Mouse (Mus musculus) liver, embryonic 11.5 days (tissue): Measurements from ENCODE around the gene 4930568D16Rik. TPM values are rescaled to one million over a fixed set of nuclear protein-coding genes. Genes with fewer than 3 reads are reported as not detected.

ENCODE experiments used
- ATAC-seq: fragments of 200-750 bp; cut with Nextera tagmentation; replicated peaks from 2 replicates; pipeline ENCODE4 v1.8.0; 2017; ENCODE audit warnings: moderate number of reproducible peaks, mild to moderate bottlenecking, moderate TSS enrichment, moderate library complexity; ENCODE audit not compliant: low FRiP score
- DNase-seq: peaks from one replicate; pipeline ENCODE4 v3.0.0-alpha.2; 2017; ENCODE audit warnings: low spot score
- H3K27ac ChIP-seq: fragments of 300-500 bp; sonication (generic); 2 replicates; pipeline ENCODE4 v1.5.1; 2014; ENCODE audit warnings: mild to moderate bottlenecking, low read depth, low read length, control low read depth
- H3K27me3 ChIP-seq: fragments of 300-500 bp; sonication (generic); replicated peaks from 2 replicates; pipeline ENCODE4 v1.6.1; 2014; ENCODE audit warnings: low read length, mixed read lengths; ENCODE audit not compliant: control insufficient read depth, insufficient read depth
- H3K36me3 ChIP-seq: fragments of 300-500 bp; sonication (generic); 2 replicates; pipeline ENCODE4 v1.6.1; 2014; ENCODE audit warnings: mild to moderate bottlenecking, low read length, moderate library complexity, mixed read lengths; ENCODE audit not compliant: control insufficient read depth, insufficient read depth
- H3K4me1 ChIP-seq: fragments of 300-500 bp; sonication (generic); replicated peaks from 2 replicates; pipeline ENCODE4 v1.6.1; 2014; ENCODE audit warnings: low read length, mixed read lengths; ENCODE audit not compliant: control insufficient read depth, insufficient read depth
- H3K4me2 ChIP-seq: fragments of 300-500 bp; sonication (generic); 2 replicates; pipeline ENCODE4 v1.6.1; 2014; ENCODE audit warnings: mild to moderate bottlenecking, control low read depth, moderate library complexity
- H3K4me3 ChIP-seq: fragments of 300-500 bp; sonication (generic); 2 replicates; pipeline ENCODE4 v1.5.1; 2014; ENCODE audit warnings: low read depth, low read length, control low read depth
- H3K9ac ChIP-seq: fragments of 300-500 bp; sonication (generic); 2 replicates; pipeline ENCODE4 v1.6.1; 2014; ENCODE audit warnings: low read depth, low read length, control low read depth
- H3K9me3 ChIP-seq: fragments of 300-500 bp; sonication (generic); 2 replicates; pipeline ENCODE4 v1.6.1; 2016; ENCODE audit warnings: low read length, inconsistent platforms, mixed read lengths; ENCODE audit not compliant: control insufficient read depth
- WGBS: fragments of 180-500 bp; shearing (Covaris S2); extraction: QIAGEN DNeasy Blood & Tissue Kit; methylation state at CpG from one replicate; pipeline ENCODE4 v1.1.7; 2014; 5-methylcytosine and 5-hydroxymethylcytosine counted together
- polyA plus RNA-seq: library from polyadenylated mRNA; unstranded; fragments of >200 nt; fragmentation: Nextera tagmentation; extraction: Ambion mirVana; gene quantifications from 2 replicates; pipeline ENCODE4 v1.2.1, GENCODE M21; 2014

The 4930568D16Rik gene
- polyA plus RNA-seq, 1 experiment from 2014 or later, result not detected

DNA sequence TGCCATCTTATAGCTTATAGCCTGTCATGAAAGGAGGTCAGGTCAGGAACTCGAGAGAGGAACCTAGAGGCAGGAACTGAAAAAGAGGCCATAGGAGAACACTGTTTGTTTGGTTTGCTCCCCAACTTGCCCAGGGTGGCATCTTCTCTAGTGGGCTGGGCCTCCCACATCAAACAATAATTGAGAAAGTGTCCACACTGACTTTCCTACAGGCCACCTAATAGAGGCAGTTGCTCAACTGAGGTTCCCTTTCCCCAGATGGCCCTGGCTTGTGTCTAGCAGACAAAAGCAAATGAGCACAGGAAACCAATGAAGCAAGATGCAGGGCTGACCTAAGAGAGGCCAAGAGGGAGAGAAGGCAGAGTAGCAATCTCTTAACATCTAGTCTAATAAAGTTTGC, 59.4 kb downstream of the 4930568D16Rik start:
- 53% methylated on average over 1 of the region's 1 CpGs for WGBS
- H3K9me3 ChIP-seq, result no peaks in the 10 kb centered on the region
- H3K9ac ChIP-seq, result no peak overlapping the region
- no peak overlapping the region for H3K4me3 ChIP-seq
- no peak overlapping the region for H3K4me2 ChIP-seq
- no peaks in the 10 kb centered on the region for H3K36me3 ChIP-seq
- H3K4me1 ChIP-seq, result no peaks in the 10 kb centered on the region
- no peaks in the 10 kb centered on the region for H3K27me3 ChIP-seq
- ATAC-seq (no peak), DNase-seq (no peak)
- H3K27ac ChIP-seq, result no peak overlapping the region

Other genes with a start within 250 kb of the 4930568D16Rik start
- 192 and 201 TPM in 2 replicates for gene Rab14, start 166.6 kb downstream of the 4930568D16Rik start, polyA plus RNA-seq
- gene Gsn, start 111.3 kb downstream of the 4930568D16Rik start, polyA plus RNA-seq, result 76.4 and 85.4 TPM in 2 replicates
- 87.7 and 97.0 TPM in 2 replicates for gene Stom, start 30.8 kb downstream of the 4930568D16Rik start, polyA plus RNA-seq
- not detected in 2 replicates for gene 4930402F06Rik, start 29.4 kb upstream of the 4930568D16Rik start, polyA plus RNA-seq
- 18.6 and 19.5 TPM in 2 replicates for gene Ggta1, start 95.5 kb upstream of the 4930568D16Rik start, polyA plus RNA-seq
- gene Dab2ip, start 190.5 kb upstream of the 4930568D16Rik start, polyA plus RNA-seq, result 16.2 and 20.0 TPM in 2 replicates